Mouse (Mus musculus) c-Kit-negative CD71-positive TER-119-positive erythroid progenitor cells, embryonic 14.5 days (primary cell): ENCODE measurements at regions not wholly inside any gene's neighbourhood (a gene's known extent, or its start where the extent isn't known, plus 50 kb on each side); places are given as distances from the start of the nearest gene placed in this dataset.

ENCODE experiments used
- DNase-seq: peaks from one replicate; pipeline ENCODE4 v3.0.0-alpha.2; 2013; ENCODE audit warnings: low read depth, low spot score

GRCm38 (mm10) chr15:50246418-50247186 lies 3638.1 kb upstream of the Gm7489 start:
- DNase-seq = no peak

- no peak for DNase-seq
These were observed 3624.6 kb upstream of the Gm7489 start for GRCm38 (mm10) chr15:50260057-50260456.

GRCm38 (mm10) chr15:50261245-50261872 lies 3623.3 kb upstream of the Gm7489 start:
- peak; percentile 6 for DNase-seq

DNA sequence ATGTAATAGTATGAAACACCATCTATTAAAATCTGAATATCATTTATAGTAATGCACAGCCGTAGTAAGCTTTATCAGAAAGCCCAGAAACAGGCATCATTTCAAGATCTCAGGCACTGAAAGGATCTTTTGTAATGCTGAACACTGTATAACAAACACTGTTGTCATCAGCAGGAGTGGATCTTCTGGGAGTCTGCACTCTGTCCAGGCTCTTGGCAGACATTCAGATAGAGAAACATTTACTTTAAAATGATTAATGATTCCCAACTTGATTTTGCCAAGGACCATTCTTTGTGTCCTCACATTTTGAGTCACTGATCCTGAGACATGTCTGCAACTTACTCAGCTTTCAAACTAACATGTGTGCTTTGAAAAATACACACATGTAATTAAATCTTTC lies 3617.2 kb upstream of the Gm7489 start:
- DNase-seq = no peak

DNA sequence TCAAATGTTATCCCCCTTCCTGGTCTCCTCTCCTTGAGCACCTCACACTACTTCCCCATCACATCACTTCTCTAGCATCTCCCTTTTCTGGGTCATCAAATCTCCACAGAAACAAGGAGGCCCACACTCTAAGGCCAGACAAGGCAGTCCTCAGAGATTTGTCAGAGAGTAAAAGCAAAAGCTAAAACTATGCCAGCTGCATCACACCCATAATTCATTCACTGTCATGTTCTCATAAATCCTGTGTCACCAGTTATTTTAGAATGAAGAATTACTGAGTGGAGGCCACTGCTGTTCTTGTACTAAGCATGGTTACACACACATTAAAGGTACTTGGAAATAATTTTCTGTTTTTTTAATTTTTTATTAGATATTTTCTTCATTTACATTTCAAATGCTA lies 3613.1 kb upstream of the Gm7489 start:
- DNase-seq = no peak

DNA sequence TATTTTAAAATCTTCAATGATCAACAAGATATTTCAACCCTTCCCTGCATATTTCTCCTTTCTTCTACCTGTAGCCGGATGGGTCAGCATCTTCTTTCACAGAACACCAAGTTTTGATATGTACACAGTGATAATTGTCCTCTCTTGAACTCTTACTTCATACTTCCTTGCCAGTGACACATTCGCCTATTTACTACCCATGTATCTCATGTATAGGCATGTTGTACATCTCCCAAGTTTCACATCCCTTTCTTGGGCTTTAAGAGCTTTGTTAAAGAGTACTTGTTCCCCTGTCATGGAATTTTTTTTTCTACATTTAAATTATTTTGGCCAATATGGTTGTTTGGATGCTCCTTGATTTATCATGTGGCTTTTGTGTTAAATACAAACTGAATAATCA lies 3602.1 kb upstream of the Gm7489 start:
- DNase-seq = no peak

- DNase-seq = no peak
These were observed 3601.2 kb upstream of the Gm7489 start for GRCm38 (mm10) chr15:50283491-50283890.

DNA sequence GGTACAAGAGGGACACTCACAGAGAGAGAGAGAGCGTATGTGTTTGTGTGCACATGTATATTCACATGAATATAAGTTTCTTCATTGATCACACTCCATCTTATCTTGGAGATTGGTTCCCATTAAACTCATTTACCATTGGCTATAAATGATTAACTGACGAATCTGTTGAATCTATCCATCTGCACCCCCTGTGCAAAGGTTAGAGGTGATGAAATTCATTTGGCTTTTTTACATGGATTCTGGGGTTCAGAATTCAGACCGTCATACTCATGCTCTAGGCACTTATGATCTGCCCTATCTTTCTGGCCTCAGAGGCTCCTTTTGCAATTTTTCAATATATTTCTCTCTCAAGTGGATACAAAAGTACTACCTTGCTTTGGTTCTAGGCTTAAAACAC lies 3582.9 kb upstream of the Gm7489 start:
- DNase-seq = no peak

GRCm38 (mm10) chr15:50304085-50304484 lies 3580.6 kb upstream of the Gm7489 start:
- no peak for DNase-seq

DNA sequence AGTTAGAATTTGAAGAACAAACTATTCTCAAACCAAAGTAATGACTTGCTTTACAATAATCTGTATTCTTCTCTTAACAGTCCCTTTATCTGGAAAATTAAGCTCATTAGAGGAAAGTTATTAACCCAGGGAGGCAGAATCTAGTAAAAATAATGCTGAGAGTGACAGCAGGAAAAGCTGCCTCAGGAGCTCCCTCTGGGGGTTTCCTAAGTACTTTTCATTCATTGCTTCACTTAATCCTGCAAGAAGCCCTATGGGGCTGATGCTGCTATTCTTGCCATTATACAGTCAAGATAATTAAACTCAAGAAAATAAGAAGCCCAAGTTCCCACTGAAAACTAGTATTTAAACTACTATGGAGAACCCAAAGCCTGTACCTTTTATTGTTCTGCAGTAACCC lies 3563.9 kb upstream of the Gm7489 start:
- no peak for DNase-seq

- DNase-seq = no peak
These were observed 3539.2 kb upstream of the Gm7489 start for GRCm38 (mm10) chr15:50345536-50345935.

DNA sequence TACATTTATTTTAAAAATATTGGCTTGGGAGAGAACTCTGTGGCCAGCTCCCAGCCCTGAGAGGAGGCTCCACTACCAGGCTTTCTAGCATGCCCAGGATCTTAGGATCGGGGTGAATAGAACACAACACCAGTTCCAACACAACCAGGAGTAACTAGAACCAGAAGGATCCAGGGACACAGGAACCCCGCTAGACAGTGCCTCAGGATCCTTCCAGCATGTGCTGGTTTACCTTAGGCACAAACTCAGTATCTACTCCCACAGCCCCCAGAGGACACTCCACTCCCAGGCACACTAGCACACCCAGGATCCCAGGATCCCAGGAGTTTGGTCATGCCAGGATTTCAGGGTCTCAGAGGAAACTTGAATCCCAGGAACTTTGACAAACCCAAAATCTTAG lies 3537.8 kb upstream of the Gm7489 start:
- DNase-seq = no peak

DNA sequence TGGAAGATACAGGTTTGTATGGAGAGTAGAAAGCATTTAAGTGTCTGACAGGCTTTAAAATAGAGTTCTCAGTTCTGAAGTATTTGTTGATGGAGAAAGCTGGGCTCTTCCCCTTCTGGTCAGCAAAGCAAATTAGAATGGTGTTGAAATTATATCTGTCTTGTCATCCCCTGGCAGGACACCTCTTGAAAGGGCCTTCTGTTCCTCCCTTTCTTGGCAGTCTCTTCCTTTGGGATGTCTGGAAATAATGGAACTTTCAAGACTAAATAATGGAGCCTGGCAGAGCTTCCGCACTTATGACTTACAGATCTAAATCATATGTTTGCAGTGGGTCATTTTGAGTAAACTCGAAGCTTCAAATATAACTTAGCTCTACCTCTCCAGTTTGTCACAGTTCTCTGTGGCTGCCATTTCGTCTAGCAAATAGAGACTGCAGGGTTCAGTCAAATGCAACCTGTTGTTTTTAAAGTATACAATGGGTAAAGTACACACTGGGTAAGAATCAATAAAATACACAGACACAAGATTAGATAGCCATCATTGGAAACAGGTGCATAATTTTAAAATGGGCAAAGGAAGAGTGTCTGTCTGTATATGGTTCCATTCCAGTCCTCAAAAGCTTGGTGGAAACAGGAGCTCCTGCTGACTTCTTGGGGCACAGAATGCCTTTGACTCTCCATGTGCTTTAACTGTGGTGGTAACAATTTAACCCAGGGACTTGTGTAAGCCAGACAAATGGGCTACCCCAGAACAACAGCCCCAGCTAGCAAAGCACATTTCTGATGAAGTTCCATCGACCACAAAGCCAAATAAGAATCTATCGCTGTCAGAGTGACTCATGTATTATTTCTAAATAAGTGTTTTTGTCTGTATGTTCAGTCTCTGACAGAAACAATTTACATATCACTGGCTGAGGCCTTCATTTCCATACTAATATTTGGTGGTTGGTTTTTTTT lies 3524.4 kb upstream of the Gm7489 start:
- DNase-seq = no peak

DNA sequence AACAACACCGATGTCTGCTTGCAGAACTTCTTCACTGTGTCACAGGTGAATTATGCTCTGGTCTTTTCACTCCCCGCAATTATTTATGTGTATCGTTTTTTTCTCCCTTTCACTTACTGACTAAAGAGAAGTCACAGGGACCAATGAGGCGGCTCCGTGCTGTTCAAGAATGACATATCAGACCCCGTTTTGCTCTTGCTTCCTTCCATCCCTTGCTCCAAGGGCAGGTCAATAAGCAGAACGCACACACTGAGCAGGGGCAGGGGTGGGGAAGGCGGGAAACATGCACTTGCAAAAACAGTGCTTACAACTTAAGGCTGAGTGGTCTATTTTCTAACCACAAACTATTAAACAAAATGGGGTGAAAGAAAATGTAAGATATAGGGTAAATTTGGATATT lies 3523.4 kb upstream of the Gm7489 start:
- DNase-seq = no peak

GRCm38 (mm10) chr15:50361751-50362507 lies 3522.8 kb upstream of the Gm7489 start:
- DNase-seq = no peak

- no peak for DNase-seq
These were observed 3484.5 kb upstream of the Gm7489 start for GRCm38 (mm10) chr15:50400006-50400781.

- no peak for DNase-seq
These were observed 3483.3 kb upstream of the Gm7489 start for GRCm38 (mm10) chr15:50401386-50401785.

GRCm38 (mm10) chr15:50402551-50402950 lies 3482.2 kb upstream of the Gm7489 start:
- no peak for DNase-seq

GRCm38 (mm10) chr15:50403883-50404282 lies 3480.8 kb upstream of the Gm7489 start:
- no peak for DNase-seq

GRCm38 (mm10) chr15:50408985-50409384 lies 3475.7 kb upstream of the Gm7489 start:
- no peak for DNase-seq

DNA sequence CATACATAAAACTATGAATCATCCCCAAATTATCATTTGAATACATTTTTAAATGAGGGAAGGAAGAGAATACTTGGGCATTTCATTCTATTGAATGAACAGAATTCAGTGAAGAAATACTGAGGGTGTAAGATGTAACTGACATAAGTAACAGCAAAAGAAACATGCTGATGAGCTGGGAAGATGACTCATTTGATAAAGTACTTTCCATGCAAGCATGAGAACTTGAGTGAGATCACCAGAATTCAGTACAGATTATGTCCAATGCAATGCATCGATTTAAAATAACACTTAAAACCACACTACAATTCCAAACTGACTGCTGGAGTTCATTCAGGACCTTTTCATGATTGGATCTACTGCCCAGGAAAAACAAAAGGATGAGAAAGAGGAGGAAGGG lies 3467.1 kb upstream of the Gm7489 start:
- no peak for DNase-seq
